Mouse (Mus musculus) forebrain, embryonic 15.5 days (tissue): ENCODE results near the gene Ifi35. TPM values are rescaled to one million over a fixed set of nuclear protein-coding genes. Genes with fewer than 3 reads are reported as not detected.
"Not testable (repeated sequence)": the region's sequence is repeated elsewhere in the genome, so short reads cannot be mapped to it uniquely, and the experiment has no call there.

Source experiments
- ATAC-seq: fragments of 200-750 bp; cut with Nextera tagmentation; replicated peaks from 2 replicates; pipeline ENCODE4 v1.8.0; 2017; ENCODE audit warnings: mild to moderate bottlenecking, moderate TSS enrichment, moderate library complexity
- H3K27ac ChIP-seq: fragments of 300-500 bp; sonication (generic); replicated peaks from 2 replicates; pipeline ENCODE4 v1.5.1; 2015; ENCODE audit warnings: mild to moderate bottlenecking, inconsistent platforms
- H3K27me3 ChIP-seq: fragments of 300-500 bp; sonication (generic); 2 replicates; pipeline ENCODE4 v1.6.1; 2015; ENCODE audit warnings: inconsistent platforms
- H3K36me3 ChIP-seq: fragments of 300-500 bp; sonication (generic); 2 replicates; pipeline ENCODE4 v1.6.1; 2015; ENCODE audit warnings: mild to moderate bottlenecking, inconsistent platforms
- H3K4me1 ChIP-seq: fragments of 300-500 bp; sonication (generic); 2 replicates; pipeline ENCODE4 v1.6.1; 2015; ENCODE audit warnings: inconsistent platforms
- H3K4me2 ChIP-seq: fragments of 300-500 bp; sonication (generic); replicated peaks from 2 replicates; pipeline ENCODE4 v1.6.1; 2015; ENCODE audit warnings: mild to moderate bottlenecking, inconsistent platforms
- H3K4me3 ChIP-seq: fragments of 300-500 bp; sonication (generic); 2 replicates; pipeline ENCODE4 v1.5.1; 2015; ENCODE audit warnings: mild to moderate bottlenecking, inconsistent platforms
- H3K9ac ChIP-seq: fragments of 300-500 bp; sonication (generic); replicated peaks from 2 replicates; pipeline ENCODE4 v1.6.1; 2015; ENCODE audit warnings: mild to moderate bottlenecking, inconsistent platforms
- H3K9me3 ChIP-seq: fragments of 300-500 bp; sonication (generic); 2 replicates; pipeline ENCODE4 v1.6.1; 2016; ENCODE audit warnings: inconsistent platforms
- WGBS: fragments of 180-500 bp; shearing (Covaris S2); methylation state at CpG from one replicate; pipeline ENCODE4 v1.1.7; 2015; ENCODE audit warnings: mixed read lengths; 5-methylcytosine and 5-hydroxymethylcytosine counted together
- polyA plus RNA-seq: library from polyadenylated mRNA; unstranded; fragments of >200 nt; fragmentation: Nextera tagmentation; extraction: Ambion mirVana; gene quantifications from 2 replicates; pipeline ENCODE4 v1.2.1, GENCODE M21; 2015

The Ifi35 gene
- polyA plus RNA-seq, 1 experiment from 2014 or later = 2.4 TPM

DNA sequence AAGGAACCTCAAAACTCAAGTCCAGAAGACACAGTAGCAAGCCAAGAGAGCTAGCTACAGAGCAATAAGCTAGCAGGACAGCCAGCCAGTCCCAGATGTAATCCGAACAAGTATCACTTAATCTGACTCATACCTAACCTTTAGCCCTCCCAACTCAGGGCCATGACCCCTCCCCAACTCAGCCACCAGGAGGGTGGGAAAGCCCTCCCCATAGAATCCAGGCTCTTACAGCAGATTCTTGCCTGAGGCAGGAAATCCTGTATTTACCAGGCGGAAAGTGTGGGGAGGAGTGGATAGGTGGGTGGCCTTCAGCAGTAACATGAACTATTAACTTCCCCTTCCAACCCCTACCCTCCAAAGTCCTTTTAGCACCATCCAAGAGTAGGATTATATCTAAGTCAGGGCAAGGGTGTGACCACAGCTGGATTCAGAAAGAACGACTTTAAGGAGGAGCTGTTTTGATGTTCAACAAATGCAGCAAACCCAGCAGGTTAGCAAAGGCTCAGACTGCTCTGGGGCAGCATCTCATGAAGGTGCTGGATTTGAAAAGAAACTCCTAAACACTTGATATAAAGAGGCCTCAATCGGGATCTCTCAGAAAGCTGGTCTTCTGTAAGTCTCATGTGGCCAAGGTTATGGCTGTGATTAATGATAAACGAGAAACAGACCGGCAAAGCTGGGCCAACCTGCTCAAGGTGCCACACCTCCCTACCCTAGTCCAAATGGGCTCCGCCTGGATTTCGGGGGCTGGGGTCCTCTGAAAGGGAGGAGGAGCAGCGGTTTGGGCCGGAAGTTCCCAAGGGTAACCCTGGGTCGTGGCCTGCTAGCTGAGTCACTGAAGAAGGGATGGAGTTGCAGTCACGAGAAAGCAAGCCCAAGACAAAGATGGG, 16.2 kb downstream of the Ifi35 start, which contains the start of gene Rnd2:
Gene Rnd2 (plus strand): TSS at position 789 of the 890 bp plus-strand sequence.
- H3K9ac ChIP-seq = peak within 1 kb of the TSS; percentile 86
- H3K4me1 ChIP-seq = peaks cover 58% of the 10 kb centered on the region
- H3K4me2 ChIP-seq = peak within 1 kb of the TSS; percentile 83
- H3K27me3 ChIP-seq = no peaks in the 10 kb centered on the region
- ATAC-seq = no peak
- WGBS = 13% methylated on average over 12 of the region's 12 CpGs
- H3K27ac ChIP-seq = peak within 1 kb of the TSS; percentile 88
- H3K9me3 ChIP-seq = no peaks in the 10 kb centered on the region
- peaks cover 29% of the 10 kb centered on the region for H3K36me3 ChIP-seq
- H3K4me3 ChIP-seq = peak within 1 kb of the TSS; percentile 79

DNA sequence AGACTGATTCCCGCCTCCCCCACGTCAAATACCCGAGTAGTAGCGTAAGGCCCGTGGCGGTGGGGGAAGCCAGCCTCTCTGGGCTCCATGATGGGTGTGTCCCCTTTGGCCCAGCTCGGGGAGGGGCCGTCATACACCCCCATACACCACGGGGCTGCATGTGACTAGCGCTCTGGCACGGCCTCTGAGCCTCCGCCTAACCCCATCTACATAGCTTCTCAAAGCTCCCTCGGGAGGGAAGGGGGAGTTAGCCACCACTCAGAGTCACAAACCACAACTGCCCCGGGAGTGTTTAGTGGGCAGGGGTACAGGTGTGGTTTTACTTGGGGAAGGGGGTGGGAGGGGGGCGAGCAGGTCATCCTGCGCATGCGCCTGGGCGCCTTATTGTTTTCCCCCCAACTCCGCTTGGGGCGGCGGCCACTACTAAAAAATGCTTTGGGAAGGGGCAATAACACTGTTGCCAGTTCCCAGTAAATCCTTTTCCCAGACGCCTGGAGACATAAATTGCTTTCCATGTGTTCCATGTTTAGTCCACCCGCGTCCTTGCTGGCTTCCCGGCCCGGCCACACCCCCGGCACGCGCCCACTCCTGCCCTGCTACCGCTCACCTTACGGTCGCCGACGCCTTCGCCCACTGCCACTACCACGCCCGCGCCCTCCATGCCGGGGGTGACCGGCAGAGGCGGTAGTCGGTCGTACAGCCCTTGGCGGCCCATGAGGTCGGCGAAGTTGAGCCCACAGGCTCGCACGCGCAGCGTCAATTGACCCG, 17.1 kb downstream of the Ifi35 start:
- peak; percentile 41 for ATAC-seq
- peak overlapping the region; percentile 86 for H3K9ac ChIP-seq
- peaks cover 64% of the 10 kb centered on the region for H3K4me1 ChIP-seq
- H3K27ac ChIP-seq = peak overlapping the region; percentile 88
- H3K27me3 ChIP-seq = no peaks in the 10 kb centered on the region
- H3K9me3 ChIP-seq = no peaks in the 10 kb centered on the region
- peaks cover 21% of the 10 kb centered on the region for H3K36me3 ChIP-seq
- peak overlapping the region; percentile 83 for H3K4me2 ChIP-seq
- under 1% methylated on average over 51 of the region's 51 CpGs for WGBS
- peak overlapping the region; percentile 79 for H3K4me3 ChIP-seq

DNA sequence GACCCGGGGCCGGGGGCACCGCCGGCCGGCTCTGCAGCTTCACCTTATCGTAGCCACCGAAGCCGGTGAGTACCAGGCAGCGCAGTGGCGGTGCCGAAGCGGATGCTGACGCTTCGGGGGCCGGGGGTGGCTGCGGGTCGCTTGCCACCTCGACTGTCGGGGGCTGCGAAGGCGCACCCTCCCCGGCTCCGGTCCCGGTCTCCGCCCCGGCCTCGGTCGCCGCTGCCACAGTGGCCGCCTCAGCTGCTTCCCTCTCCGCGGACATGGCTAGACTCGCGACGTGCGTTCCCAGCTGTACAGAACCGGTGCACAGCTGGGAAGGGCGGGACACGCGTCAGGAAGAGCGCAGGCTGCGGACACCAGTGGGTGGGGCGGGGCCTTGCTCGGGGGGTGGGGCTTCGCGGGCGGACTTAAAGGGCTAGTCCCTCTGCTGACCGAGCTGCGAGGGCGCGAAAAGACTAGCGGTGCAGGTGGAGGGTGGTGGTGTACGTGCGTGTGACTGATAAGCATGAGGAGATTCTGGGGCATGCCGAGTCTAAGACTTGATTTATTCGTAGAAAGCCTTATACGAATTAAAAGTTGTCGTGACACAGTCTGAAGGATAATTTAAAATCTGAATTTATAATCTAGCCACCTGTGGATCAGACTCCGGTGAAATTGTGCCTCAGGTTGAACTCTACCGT, 17.8 kb downstream of the Ifi35 start, which contains the start of gene Vat1:
Gene Vat1 (minus strand): TSS at position 362 of the 683 bp plus-strand sequence.
- H3K4me3 ChIP-seq = peak within 1 kb of the TSS; percentile 79
- peak; percentile 69 for ATAC-seq
- H3K27ac ChIP-seq = peak within 1 kb of the TSS; percentile 88
- no peaks in the 10 kb centered on the region for H3K27me3 ChIP-seq
- H3K9me3 ChIP-seq = no peaks in the 10 kb centered on the region
- under 1% methylated on average over 60 of the region's 60 CpGs for WGBS
- peaks cover 68% of the 10 kb centered on the region for H3K4me1 ChIP-seq
- H3K4me2 ChIP-seq = peak within 1 kb of the TSS; percentile 83
- H3K9ac ChIP-seq = peak within 1 kb of the TSS; percentile 86
- H3K36me3 ChIP-seq = peaks cover 17% of the 10 kb centered on the region

DNA sequence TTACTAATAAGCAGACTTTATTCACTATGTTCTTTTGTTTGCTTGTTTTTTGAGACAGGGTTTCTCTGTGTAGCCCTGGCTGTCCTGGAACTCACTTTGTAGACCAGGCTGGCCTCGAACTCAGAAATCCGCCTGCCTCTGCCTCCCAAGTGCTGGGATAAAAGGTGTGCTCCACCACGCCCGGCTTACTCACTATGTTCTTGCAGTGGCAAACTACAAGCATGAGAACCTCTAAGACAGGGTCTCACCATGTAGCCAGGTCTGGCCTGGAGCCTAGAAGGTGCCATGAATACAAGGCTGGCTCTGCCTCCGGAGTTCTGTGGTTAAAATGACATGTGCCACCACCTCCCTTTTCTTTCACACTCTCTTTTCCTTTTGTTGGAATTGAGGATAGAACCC, 18.3 kb downstream of the Ifi35 start:
- Histone ChIP-seq H3K4me2 (peak overlapping the region; percentile 83), H3K4me3 (peak overlapping the region; percentile 79), H3K4me1 (peaks cover 68% of the 10 kb centered on the region), H3K36me3 (peaks cover 11% of the 10 kb centered on the region)
- not testable (repeated sequence) for H3K27me3 ChIP-seq, H3K9ac ChIP-seq, H3K9me3 ChIP-seq, ATAC-seq, H3K27ac ChIP-seq
- WGBS = 57% methylated on average over 5 of the region's 5 CpGs

DNA sequence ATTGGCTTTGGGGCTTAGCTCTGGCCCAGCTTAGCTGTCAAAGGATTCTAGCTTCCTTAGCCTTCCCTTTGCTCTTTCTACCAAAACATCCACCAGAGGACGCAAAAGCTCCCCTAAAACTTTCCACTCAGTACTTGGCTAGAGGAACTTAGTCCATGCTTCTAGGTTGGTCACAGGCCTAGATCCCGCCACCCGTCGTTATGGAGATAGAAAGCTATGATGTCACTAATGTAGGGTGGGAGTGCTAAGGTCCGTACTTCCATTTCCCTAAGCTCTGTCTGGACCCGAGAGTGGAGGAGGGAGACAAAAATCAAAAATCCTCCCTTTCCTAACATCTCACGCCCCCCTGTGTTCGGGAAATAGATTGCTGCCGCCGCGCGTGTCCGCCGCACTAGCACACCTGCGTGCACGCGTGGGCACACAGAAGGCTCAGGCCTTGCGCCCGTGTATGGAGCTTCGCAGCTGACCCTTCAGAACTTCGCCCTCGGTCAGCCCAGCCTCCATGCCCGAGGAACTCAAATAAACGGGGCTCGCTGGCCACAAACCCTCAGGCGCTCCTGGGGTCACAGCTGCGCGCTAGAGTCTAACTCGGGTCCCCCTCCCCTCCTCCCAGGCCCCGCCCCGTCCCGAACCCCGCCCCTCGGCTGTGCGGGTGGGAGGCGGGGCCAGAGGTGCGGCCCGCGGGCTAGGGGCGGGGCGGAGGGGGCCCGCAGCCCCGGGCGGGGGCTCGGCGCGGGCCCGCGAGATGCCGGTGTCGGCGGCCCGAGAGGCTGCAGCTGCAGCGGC, 19.5 kb downstream of the Ifi35 start:
- H3K9me3 ChIP-seq = no peaks in the 10 kb centered on the region
- WGBS = 1% methylated on average over 52 of the region's 54 CpGs

DNA sequence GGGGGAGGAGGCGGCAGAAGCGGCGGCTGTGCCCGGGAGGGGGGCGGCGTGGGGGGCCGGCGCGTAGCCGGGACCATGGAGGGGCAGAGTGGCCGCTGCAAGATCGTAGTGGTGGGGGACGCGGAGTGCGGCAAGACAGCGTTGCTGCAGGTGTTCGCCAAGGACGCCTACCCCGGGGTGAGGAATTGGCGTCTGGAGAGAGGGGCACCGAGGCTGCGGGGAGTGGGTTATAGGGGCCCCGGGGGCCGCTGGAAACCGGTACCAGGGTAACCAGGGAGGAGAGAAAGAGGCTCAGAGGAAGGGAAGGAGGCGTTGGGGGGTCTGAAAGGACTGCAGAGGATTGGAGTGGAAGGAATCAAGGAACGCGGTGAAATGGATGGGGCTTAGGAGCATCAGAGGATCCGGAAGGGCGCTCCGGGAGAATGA, 20.1 kb downstream of the Ifi35 start:
- Histone ChIP-seq H3K36me3 (no peaks in the 10 kb centered on the region), H3K9me3 (no peaks in the 10 kb centered on the region), H3K9ac (peak overlapping the region; percentile 82), H3K27ac (peak overlapping the region; percentile 76), H3K4me3 (peak overlapping the region; percentile 79), H3K4me1 (peaks cover 69% of the 10 kb centered on the region), H3K27me3 (no peaks in the 10 kb centered on the region), H3K4me2 (peak overlapping the region; percentile 83)
- peak; percentile 39 for ATAC-seq
- under 1% methylated on average over 30 of the region's 31 CpGs for WGBS

More for the DNA sequence above, 19.5 kb downstream of the Ifi35 start:
- Histone ChIP-seq H3K27ac (peak overlapping the region; percentile 76), H3K4me2 (peak overlapping the region; percentile 83), H3K9ac (peak overlapping the region; percentile 82), H3K4me1 (peaks cover 70% of the 10 kb centered on the region), H3K4me3 (peak overlapping the region; percentile 79), H3K36me3 (no peaks in the 10 kb centered on the region), H3K27me3 (no peaks in the 10 kb centered on the region)
- ATAC-seq = peak; percentile 53

DNA sequence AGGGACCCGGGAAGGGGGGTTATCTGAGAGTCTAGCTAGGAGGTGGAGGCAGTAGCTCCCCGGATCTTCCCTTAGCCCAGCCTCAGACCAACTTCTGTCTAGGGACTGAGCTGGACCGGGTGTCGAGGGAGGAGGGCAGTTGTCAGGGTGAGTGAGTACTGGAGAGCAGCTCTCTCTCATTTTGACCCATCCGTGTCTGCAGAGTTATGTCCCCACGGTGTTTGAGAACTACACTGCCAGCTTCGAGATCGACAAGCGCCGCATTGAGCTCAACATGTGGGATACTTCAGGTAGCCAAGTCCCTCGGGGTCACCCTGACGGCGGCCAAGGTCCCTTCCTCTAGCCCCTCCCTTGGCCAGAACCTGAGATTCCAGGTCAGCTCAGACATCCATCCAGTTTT, 20.5 kb downstream of the Ifi35 start:
- peak overlapping the region; percentile 76 for H3K27ac ChIP-seq
- H3K4me3 ChIP-seq = peak overlapping the region; percentile 79
- ATAC-seq = peak; percentile 12; the same call in 1 of the 2 replicates
- H3K4me1 ChIP-seq = peaks cover 65% of the 10 kb centered on the region
- H3K9me3 ChIP-seq = no peaks in the 10 kb centered on the region
- H3K4me2 ChIP-seq = peak overlapping the region; percentile 83
- 3% methylated on average over 13 of the region's 13 CpGs for WGBS
- H3K36me3 ChIP-seq = no peaks in the 10 kb centered on the region
- H3K27me3 ChIP-seq = no peaks in the 10 kb centered on the region
- H3K9ac ChIP-seq = peak overlapping the region; percentile 82

DNA sequence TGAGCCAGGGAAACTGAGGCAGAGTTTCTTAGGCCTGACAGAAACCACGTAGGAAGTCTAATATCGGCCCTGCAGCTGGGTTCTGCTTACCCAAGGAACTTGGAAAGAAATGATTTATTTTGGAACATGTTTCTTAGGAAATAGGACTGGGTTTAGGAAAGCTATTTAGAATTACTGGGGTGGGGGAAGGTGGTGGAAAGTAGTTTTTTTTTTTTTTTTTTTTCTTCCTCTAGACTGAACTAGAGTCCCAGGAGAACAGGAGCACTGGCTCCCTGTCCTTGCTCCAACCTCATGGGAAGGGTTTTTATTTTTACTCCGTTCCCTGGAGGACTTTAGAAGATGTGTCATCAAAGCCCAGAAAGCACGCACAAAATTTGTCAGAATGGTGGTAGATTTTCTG, 20.9 kb downstream of the Ifi35 start:
- 68% methylated on average over 4 of the region's 4 CpGs for WGBS
- Histone ChIP-seq H3K9ac (peak overlapping the region; percentile 82; the same call in 1 of the 2 replicates), H3K4me1 (peaks cover 61% of the 10 kb centered on the region)

DNA sequence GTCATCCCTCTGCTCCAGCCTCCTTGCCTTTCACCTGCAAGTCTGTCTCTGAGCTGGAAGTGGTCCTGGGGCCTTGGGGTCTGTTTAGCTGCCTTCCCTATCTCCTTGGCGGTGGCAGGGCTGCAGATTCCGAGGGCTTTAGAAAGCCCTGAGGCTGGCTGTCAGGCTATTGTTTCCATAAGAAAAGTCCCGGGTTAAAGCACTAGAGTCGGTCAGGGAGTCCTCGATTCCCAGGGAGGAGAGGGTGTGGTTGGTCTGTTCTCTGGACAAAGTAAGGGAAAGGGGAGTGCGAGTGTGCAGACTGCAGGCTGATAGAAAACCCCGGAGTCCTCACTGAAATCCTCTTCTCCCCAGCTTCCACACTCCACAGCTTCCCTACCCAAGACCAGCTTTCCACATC, 22.0 kb downstream of the Ifi35 start:
- Histone ChIP-seq H3K9ac (0 out of 2 replicates have a peak overlapping the region, but pooled peaks have one; percentile 2), H3K4me2 (peak overlapping the region; percentile 31), H3K27me3 (no peaks in the 10 kb centered on the region), H3K27ac (no peak overlapping the region), H3K36me3 (no peaks in the 10 kb centered on the region), H3K4me1 (peaks cover 55% of the 10 kb centered on the region), H3K9me3 (no peaks in the 10 kb centered on the region), H3K4me3 (peak overlapping the region; percentile 11)
- WGBS = 9% methylated on average over 7 of the region's 7 CpGs
- ATAC-seq = no peak

More for the DNA sequence above, 20.9 kb downstream of the Ifi35 start:
- Histone ChIP-seq H3K27ac (no peak overlapping the region), H3K4me3 (peak overlapping the region; percentile 79), H3K9me3 (no peaks in the 10 kb centered on the region), H3K4me2 (peak overlapping the region; percentile 83), H3K27me3 (no peaks in the 10 kb centered on the region), H3K36me3 (no peaks in the 10 kb centered on the region)
- ATAC-seq = no peak

DNA sequence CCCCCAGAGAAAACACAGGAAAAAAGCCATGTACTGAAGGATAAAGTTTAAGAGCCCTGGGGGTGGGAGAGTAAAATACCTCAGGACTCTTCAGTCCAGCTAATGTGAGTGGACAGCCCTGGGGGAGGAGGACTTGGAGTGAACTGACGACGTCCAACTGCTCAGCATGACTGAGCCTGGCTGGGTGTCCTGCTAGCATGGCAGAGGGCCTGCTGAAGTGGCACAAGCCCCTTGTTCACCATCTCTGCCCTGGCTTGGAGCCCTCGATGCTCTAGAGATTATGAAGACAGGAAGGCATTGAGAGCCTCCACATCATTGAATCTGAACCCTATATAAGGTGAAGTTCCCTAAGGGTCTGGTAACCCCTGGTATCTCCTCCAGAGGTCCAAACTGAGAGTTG, 23.7 kb downstream of the Ifi35 start:
- no peak overlapping the region for H3K4me3 ChIP-seq
- ATAC-seq = no peak
- H3K9me3 ChIP-seq = no peaks in the 10 kb centered on the region
- H3K36me3 ChIP-seq = no peaks in the 10 kb centered on the region
- H3K4me1 ChIP-seq = peaks cover 47% of the 10 kb centered on the region
- H3K27me3 ChIP-seq = no peaks in the 10 kb centered on the region
- no peak overlapping the region for H3K27ac ChIP-seq
- H3K4me2 ChIP-seq = no peak overlapping the region
- WGBS = 72% methylated on average over 3 of the region's 3 CpGs
- H3K9ac ChIP-seq = no peak overlapping the region

DNA sequence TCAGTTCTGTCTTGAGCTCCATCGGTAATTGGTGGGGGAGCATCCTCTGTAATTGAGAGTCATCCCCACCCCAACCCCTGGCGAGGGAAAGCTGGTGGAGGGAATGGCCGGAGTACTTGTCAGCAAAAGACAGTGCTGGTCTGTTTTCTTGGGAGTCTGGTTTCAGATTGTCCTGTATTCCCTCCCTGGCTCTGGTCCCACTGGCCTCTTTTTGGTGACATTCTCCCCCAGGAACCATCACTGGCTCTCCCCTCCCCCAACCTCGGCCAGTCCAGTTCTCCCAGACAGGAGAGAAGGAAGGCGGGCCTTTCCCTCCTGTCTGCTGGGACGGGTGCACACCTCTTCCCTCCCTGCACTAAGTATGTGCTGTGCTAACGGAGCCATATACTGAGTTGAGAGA, 24.1 kb downstream of the Ifi35 start:
- no peaks in the 10 kb centered on the region for H3K36me3 ChIP-seq
- H3K27ac ChIP-seq = no peak overlapping the region
- no peak for ATAC-seq
- H3K4me2 ChIP-seq = no peak overlapping the region
- no peaks in the 10 kb centered on the region for H3K9me3 ChIP-seq
- peaks cover 46% of the 10 kb centered on the region for H3K4me1 ChIP-seq
- 57% methylated on average over 6 of the region's 7 CpGs for WGBS
- no peak overlapping the region for H3K4me3 ChIP-seq
- H3K9ac ChIP-seq = 0 out of 2 replicates have a peak overlapping the region, but pooled peaks have one; percentile 14
- H3K27me3 ChIP-seq = no peaks in the 10 kb centered on the region
